Mouse (Mus musculus): Measurements from ENCODE around the gene Gpa33.
"Not testable (repeated sequence)": the region's sequence is repeated elsewhere in the genome, so short reads cannot be mapped to it uniquely, and the experiment has no call there.

Gpa33 gene

GRCm38 (mm10) chr1:166135091-166135740 is 5.2 kb downstream of the Gpa33 start:
- DNase-seq = no peak

GRCm38 (mm10) chr1:166137244-166137938 is 7.4 kb downstream of the Gpa33 start:
- DNase-seq = no peak

GRCm38 (mm10) chr1:166138136-166138535 is 8.1 kb downstream of the Gpa33 start:
- DNase-seq = peak; percentile 25 to 60

GRCm38 (mm10) chr1:166139113-166139512 is 9.1 kb downstream of the Gpa33 start:
- DNase-seq = no peak

- no peak for DNase-seq
Observed at GRCm38 (mm10) chr1:166139620-166140184, 9.7 kb downstream of the Gpa33 start.

GRCm38 (mm10) chr1:166141868-166142267 is 11.8 kb downstream of the Gpa33 start:
- DNase-seq = not testable (repeated sequence)

GRCm38 (mm10) chr1:166142369-166142768 is 12.3 kb downstream of the Gpa33 start:
- DNase-seq = no peak

GRCm38 (mm10) chr1:166146626-166147025 is 16.6 kb downstream of the Gpa33 start:
- no peak for DNase-seq

- no peak for DNase-seq
Observed at GRCm38 (mm10) chr1:166147657-166148056, 17.6 kb downstream of the Gpa33 start.

- no peak for DNase-seq
Observed at GRCm38 (mm10) chr1:166149441-166149840, 19.4 kb downstream of the Gpa33 start.

GRCm38 (mm10) chr1:166150035-166150434 is 20.0 kb downstream of the Gpa33 start:
- DNase-seq = no peak

- DNase-seq = no peak
Observed at GRCm38 (mm10) chr1:166151341-166151740, 21.3 kb downstream of the Gpa33 start.

- no peak for DNase-seq
Observed at GRCm38 (mm10) chr1:166152034-166152433, 22.0 kb downstream of the Gpa33 start.

- peak; percentile 85 to 92 for DNase-seq
Observed at GRCm38 (mm10) chr1:166153351-166154120, 23.5 kb downstream of the Gpa33 start.

- peak; percentile 78 to 85 for DNase-seq
Observed at GRCm38 (mm10) chr1:166154162-166155112, 24.4 kb downstream of the Gpa33 start.

GRCm38 (mm10) chr1:166155113-166155494 is 25.1 kb downstream of the Gpa33 start:
- no peak for DNase-seq

GRCm38 (mm10) chr1:166157712-166158111 is 27.7 kb downstream of the Gpa33 start:
- no peak for DNase-seq

- no peak for DNase-seq
Observed at GRCm38 (mm10) chr1:166158664-166159063, 28.6 kb downstream of the Gpa33 start.

- no peak for DNase-seq
Observed at GRCm38 (mm10) chr1:166160111-166160510, 30.1 kb downstream of the Gpa33 start.

- peak; percentile 61 to 79 for DNase-seq
Observed at GRCm38 (mm10) chr1:166160569-166161445, 30.8 kb downstream of the Gpa33 start.

GRCm38 (mm10) chr1:166164580-166164979 is 34.5 kb downstream of the Gpa33 start:
- no peak for DNase-seq
